Mouse (Mus musculus) kidney, adult 9 months (tissue): ENCODE data around the gene Cecr2.
A peak's percentile ranks its signal among the peaks of the same experiment; 100 is the strongest.
"Not testable (repeated sequence)": the region's sequence is repeated elsewhere in the genome, so short reads cannot be mapped to it uniquely, and the experiment has no call there.

Source experiments
- DNase-seq: peaks from one replicate; pipeline ENCODE4 v3.0.0; 2022

The Cecr2 gene

GRCm38 (mm10) chr6:120776286-120776685, 110.1 kb downstream of the Cecr2 start:
- no peak for DNase-seq

GRCm38 (mm10) chr6:120777533-120777932, 111.4 kb downstream of the Cecr2 start:
- DNase-seq = no peak

- no peak for DNase-seq
Observed at GRCm38 (mm10) chr6:120778226-120778625, 112.1 kb downstream of the Cecr2 start.

GRCm38 (mm10) chr6:120782948-120783347, 116.8 kb downstream of the Cecr2 start:
- no peak for DNase-seq

- DNase-seq = no peak
Observed at GRCm38 (mm10) chr6:120784351-120784750, 118.2 kb downstream of the Cecr2 start.

- no peak for DNase-seq
Observed at GRCm38 (mm10) chr6:120788068-120788607, 122.0 kb downstream of the Cecr2 start.

- no peak for DNase-seq
Observed at GRCm38 (mm10) chr6:120788904-120789303, 122.7 kb downstream of the Cecr2 start.

- DNase-seq = no peak
Observed at GRCm38 (mm10) chr6:120790153-120790552, 124.0 kb downstream of the Cecr2 start.

GRCm38 (mm10) chr6:120790717-120791116, 124.5 kb downstream of the Cecr2 start:
- peak; percentile 25 for DNase-seq

GRCm38 (mm10) chr6:120792947-120793346, 126.8 kb downstream of the Cecr2 start:
- DNase-seq = no peak

GRCm38 (mm10) chr6:120795422-120796086, 129.4 kb downstream of the Cecr2 start:
- no peak for DNase-seq

- no peak for DNase-seq
Observed at GRCm38 (mm10) chr6:120796111-120796510, 129.9 kb downstream of the Cecr2 start.

- no peak for DNase-seq
Observed at GRCm38 (mm10) chr6:120798019-120798418, 131.8 kb downstream of the Cecr2 start.

GRCm38 (mm10) chr6:120798905-120799304, 132.7 kb downstream of the Cecr2 start:
- DNase-seq = no peak

- DNase-seq = no peak
Observed at GRCm38 (mm10) chr6:120799581-120800041, 133.4 kb downstream of the Cecr2 start.

GRCm38 (mm10) chr6:120806999-120807737, 141.0 kb downstream of the Cecr2 start:
- DNase-seq = no peak

- no peak for DNase-seq
Observed at GRCm38 (mm10) chr6:120807738-120808081, 141.5 kb downstream of the Cecr2 start.

GRCm38 (mm10) chr6:120811999-120812398, 145.8 kb downstream of the Cecr2 start:
- DNase-seq = not testable (repeated sequence)

- DNase-seq = peak; percentile 52
Observed at GRCm38 (mm10) chr6:120819294-120819693, 153.1 kb downstream of the Cecr2 start.

GRCm38 (mm10) chr6:120820144-120820543, 154.0 kb downstream of the Cecr2 start:
- peak; percentile 48 for DNase-seq
